In the genomic region with DNA sequence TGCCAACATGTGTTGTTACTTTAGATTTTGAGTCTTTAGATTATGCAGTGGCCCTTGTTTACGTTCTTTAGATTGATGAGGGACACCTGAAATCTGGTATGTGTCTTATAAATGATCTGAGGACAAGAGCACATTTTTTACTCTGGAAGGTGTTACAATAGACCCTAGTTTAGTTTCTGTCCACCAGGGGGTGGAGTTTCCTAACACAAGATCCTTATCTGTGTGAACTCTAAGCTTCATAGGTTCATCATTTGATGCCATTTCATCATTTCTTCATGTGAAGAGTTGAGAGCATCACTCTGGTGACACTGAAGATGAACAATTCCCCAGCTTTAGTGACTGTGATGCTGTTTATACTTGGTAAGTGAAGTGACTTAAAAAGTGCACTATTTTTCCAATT, we compare ENCODE assay signal across 4 mouse cellular contexts.
DNase-seq lines count a peak whose midpoint lies in the region; ATAC-seq lines count a peak whose summit lies in the region.

No protein-coding gene starts in this region.

- ATAC-seq in granulocyte monocyte progenitor cell, adult 5-6 weeks (replicated peaks; ENCODE audit: poor library complexity, severe bottlenecking) = peak; percentile 52; the same call in 1 of the 2 replicates
- ATAC-seq in megakaryocyte progenitor cell, adult 5-6 weeks (replicated peaks; ENCODE audit: poor library complexity) = peak; percentile 39; the same call in 1 of the 2 replicates

- DNase-seq in CD4-positive, CD25-positive, alpha-beta regulatory T cell, adult 2 months (ENCODE audit: low read depth, low spot score) = peak; percentile 1
- peak; percentile 1 for DNase-seq in T-cell, adult 2 months (ENCODE audit: low spot score)

Comparison
In these comparisons a context has a peak if more than half of its experiments do, and no peak if none do; other contexts are left out.
1. Peak in every context shown above with its lines: DNase-seq and ATAC-seq.